ENCODE assay signal across 9 mouse cellular contexts in genomic region chr11:75973988-75974387, GRCm38 (mm10). TPM values are rescaled to one million over a fixed set of nuclear protein-coding genes. Genes with fewer than 3 reads are reported as not detected.
DNase-seq lines count a peak whose midpoint lies in the region; ATAC-seq and TF ChIP-seq lines count a peak whose summit lies in the region.
"Had no signal": no experiment of that assay in that cellular context is flagged by ENCODE, and none has a peak within 500 bp of the region (broad histone marks: within the 10 kb centered on the region; RNA-seq: fewer than 3 reads in every experiment).

No protein-coding gene starts in this region.

- H3K36me3 ChIP-seq in testis, adult 2 months (ENCODE audit: control insufficient read depth, insufficient read depth, low read length): no peaks in the 10 kb centered on the region
- no peaks in the 10 kb centered on the region for H3K36me3 ChIP-seq in stomach, postnatal 0 days (ENCODE audit: control insufficient read depth, insufficient read depth, low read length)
- no peaks in the 10 kb centered on the region for H3K36me3 ChIP-seq in embryonic facial prominence, embryonic 10.5 days (replicated peaks)
- H3K36me3 ChIP-seq: hindbrain, embryonic 10.5 days had no signal

- no peak overlapping the region for H3K4me2 ChIP-seq in stomach, postnatal 0 days (replicated peaks; ENCODE audit: low read depth)

- no peaks in the 10 kb centered on the region for H3K27me3 ChIP-seq in testis, adult 2 months (ENCODE audit: control insufficient read depth, insufficient read depth, low read length)
- no peaks in the 10 kb centered on the region for H3K27me3 ChIP-seq in stomach, postnatal 0 days (ENCODE audit: control insufficient read depth, insufficient read depth, low read length)
- H3K27me3 ChIP-seq in embryonic facial prominence, embryonic 10.5 days (replicated peaks; ENCODE audit: low read depth, poor library complexity, severe bottlenecking): peaks cover 16% of the 10 kb centered on the region

- H3K4me3 ChIP-seq in testis, adult 2 months (ENCODE audit: control insufficient read depth, low read depth, low read length): no peak overlapping the region
- H3K4me3 ChIP-seq in stomach, postnatal 0 days (ENCODE audit: low read depth, low read length): no peak overlapping the region
- H3K4me3 ChIP-seq in embryonic facial prominence, embryonic 10.5 days: no peak overlapping the region
- H3K4me3 ChIP-seq: hindbrain, embryonic 10.5 days had no signal

- TF ChIP-seq POLR2A in testis, adult 2 months (IDR thresholded peaks at IDR 0.05; ENCODE audit: control insufficient read depth, low read depth, low read length): no peak

- ATAC-seq in stomach, postnatal 0 days (ENCODE audit: low FRiP score, low TSS enrichment): no peak

- no peak overlapping the region for H3K9ac ChIP-seq in stomach, postnatal 0 days (ENCODE audit: low read length)

- WGBS in stomach, postnatal 0 days: 82% methylated on average over 1 of the region's 1 CpGs
- WGBS in embryonic facial prominence, embryonic 10.5 days: 89% methylated on average over 1 of the region's 1 CpGs

- no peak overlapping the region for H3K27ac ChIP-seq in testis, adult 2 months (ENCODE audit: control insufficient read depth, insufficient read depth, low read depth, low read length)
- H3K27ac ChIP-seq in stomach, postnatal 0 days (replicated peaks): no peak overlapping the region
- H3K27ac ChIP-seq in embryonic facial prominence, embryonic 10.5 days (replicated peaks): no peak overlapping the region
- H3K27ac ChIP-seq: hindbrain, embryonic 10.5 days had no signal

- no peaks in the 10 kb centered on the region for H3K9me3 ChIP-seq in stomach, postnatal 0 days (ENCODE audit: control insufficient read depth, low read length)
- H3K9me3 ChIP-seq in embryonic facial prominence, embryonic 10.5 days: no peaks in the 10 kb centered on the region

- DNase-seq in kidney, adult 9 months: peak; percentile 24
- DNase-seq in kidney, adult 11 months: no peak
- DNase-seq in testis, postnatal 10 days (ENCODE audit: low spot score): no peak
- DNase-seq in ZHBTc4 (ENCODE audit: low read depth, low spot score): peak; percentile 56
- no peak for DNase-seq in stomach, postnatal 0 days (ENCODE audit: low spot score)
- no peak for DNase-seq in embryonic facial prominence, embryonic 10.5 days (ENCODE audit: low spot score)
- DNase-seq: cerebellum, adult 18-20 months had no signal

- no peaks in the 10 kb centered on the region; the same call in 1 of the 2 replicates for H3K4me1 ChIP-seq in testis, adult 2 months (ENCODE audit: control insufficient read depth, insufficient read depth, low read length)
- no peaks in the 10 kb centered on the region for H3K4me1 ChIP-seq in stomach, postnatal 0 days (replicated peaks; ENCODE audit: control insufficient read depth, insufficient read depth)
- peaks cover 5% of the 10 kb centered on the region for H3K4me1 ChIP-seq in embryonic facial prominence, embryonic 10.5 days

- peak; percentile 72; the same call in 1 of the 2 replicates for TF ChIP-seq CTCF in testis, adult 2 months (IDR thresholded peaks at IDR 0.05; ENCODE audit: control insufficient read depth, insufficient read depth, insufficient replicate concordance, low read depth, low read length)
- peak; percentile 48 for TF ChIP-seq CTCF in stomach, postnatal 0 days (IDR thresholded peaks at IDR 0.05; ENCODE audit: low read depth)

- no peak for TF ChIP-seq EP300 in stomach, postnatal 0 days (optimal IDR thresholded peaks at IDR 0.05)

RNA-seq across cellular contexts. Expression of gene 1700016K19Rik, which starts 25.7 kb away (rescaled TPM):
- polyA plus RNA-seq in testis, adult 2 months (2012; rRNA removed): 287 and 288 TPM in 2 replicates
- polyA plus RNA-seq in stomach, postnatal 0 days (2015; fragmentation: Nextera tagmentation; extraction: Ambion mirVana): 3.7 and 4.4 TPM in 2 replicates
- polyA plus RNA-seq in embryonic facial prominence, embryonic 10.5 days (2016; fragmentation: Nextera tagmentation; extraction: Ambion mirVana): 0.65 and 0.99 TPM in 2 replicates

RNA-seq across cellular contexts. Expression of gene Rph3al, which starts 35.8 kb away (rescaled TPM):
- 0.91 and 1.8 TPM in 2 replicates for polyA plus RNA-seq in testis, adult 2 months (2012; rRNA removed)
- polyA plus RNA-seq in stomach, postnatal 0 days (2015; fragmentation: Nextera tagmentation; extraction: Ambion mirVana): 11.2 and 11.7 TPM in 2 replicates
- polyA plus RNA-seq in embryonic facial prominence, embryonic 10.5 days (2016; fragmentation: Nextera tagmentation; extraction: Ambion mirVana): 2.2 and 3.5 TPM in 2 replicates

RNA-seq across cellular contexts. Expression of gene Rflnb, which starts 53.6 kb away (rescaled TPM):
- polyA plus RNA-seq in testis, adult 2 months (2012; rRNA removed): 0.64 and 0.77 TPM in 2 replicates
- 46.0 and 48.7 TPM in 2 replicates for polyA plus RNA-seq in stomach, postnatal 0 days (2015; fragmentation: Nextera tagmentation; extraction: Ambion mirVana)
- polyA plus RNA-seq in embryonic facial prominence, embryonic 10.5 days (2016; fragmentation: Nextera tagmentation; extraction: Ambion mirVana): 24.6 and 29.7 TPM in 2 replicates

Comparison
In these comparisons a context has a peak if more than half of its experiments do, and no peak if none do; other contexts are left out.
1. DNase-seq: peak in kidney, adult 9 months (single experiment) and ZHBTc4 (single experiment); none in kidney, adult 11 months (single experiment), testis, postnatal 10 days (single experiment), stomach, postnatal 0 days (single experiment) and embryonic facial prominence, embryonic 10.5 days (single experiment).
2. RNA of gene 1700016K19Rik, which starts 25.7 kb away (polyA plus RNA-seq): 287 to 288 TPM in testis, adult 2 months; 3.7 to 4.4 TPM in stomach, postnatal 0 days and 0.65 to 0.99 TPM in embryonic facial prominence, embryonic 10.5 days; every median in the first group is over 10 times any median in the second.
3. RNA of gene Rflnb, which starts 53.6 kb away (polyA plus RNA-seq): 46.0 to 48.7 TPM in stomach, postnatal 0 days and 24.6 to 29.7 TPM in embryonic facial prominence, embryonic 10.5 days; 0.64 to 0.77 TPM in testis, adult 2 months; every median in the first group is over 10 times any median in the second.